Mouse (Mus musculus): Measurements from ENCODE around the gene Gm21969.

The Gm21969 gene

DNA sequence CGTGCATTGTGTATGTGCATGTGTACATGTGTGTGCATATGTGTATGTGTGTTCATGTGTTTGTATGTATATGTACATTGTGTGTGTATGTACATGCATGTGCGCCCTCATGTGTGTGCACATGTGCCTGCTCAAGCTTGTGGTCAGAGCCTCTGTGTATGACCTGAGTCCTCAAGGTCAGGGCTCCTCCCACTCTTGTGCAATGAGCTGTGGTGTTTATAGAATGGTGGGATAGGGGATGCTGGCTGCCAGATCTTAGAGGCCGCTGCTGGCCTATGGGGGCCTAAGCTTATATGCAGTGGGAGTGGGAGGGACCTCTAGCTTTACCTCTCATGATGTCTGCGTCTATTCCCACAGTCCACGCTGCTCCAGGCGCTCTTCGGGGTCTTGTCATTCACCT, 17.3 kb upstream of the Gm21969 start:
- DNase-seq (ENCODE audit: low spot score) = no peak

GRCm38 (mm10) chr4:139587370-139587769, 15.6 kb upstream of the Gm21969 start:
- no peak for DNase-seq (ENCODE audit: low spot score)

- DNase-seq (ENCODE audit: low spot score) = no peak
Observed at GRCm38 (mm10) chr4:139587773-139588172, 15.2 kb upstream of the Gm21969 start.

GRCm38 (mm10) chr4:139589351-139590027, 13.5 kb upstream of the Gm21969 start:
- no peak for DNase-seq (ENCODE audit: low spot score)

DNA sequence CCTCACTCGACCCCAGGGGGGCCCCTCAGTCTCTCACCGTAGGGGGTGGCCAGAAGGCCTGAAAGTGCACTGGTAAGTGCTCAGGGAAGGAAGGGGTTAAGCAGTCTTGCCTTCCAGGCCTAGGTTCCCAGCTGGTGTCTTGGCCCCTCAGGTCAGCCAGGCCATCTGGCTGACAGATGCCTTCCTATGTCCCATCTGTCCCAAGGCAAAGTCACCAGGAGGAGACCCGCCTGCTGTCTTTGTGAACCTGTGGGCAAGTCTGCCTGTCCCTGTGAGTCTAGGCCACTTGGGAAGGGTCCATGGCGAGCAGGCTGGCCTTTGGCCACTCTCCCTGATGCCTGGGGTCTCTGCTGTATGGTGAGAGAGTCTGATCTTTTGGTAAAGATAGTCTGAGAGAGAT, 12.5 kb upstream of the Gm21969 start:
- no peak for DNase-seq (ENCODE audit: low spot score)

DNA sequence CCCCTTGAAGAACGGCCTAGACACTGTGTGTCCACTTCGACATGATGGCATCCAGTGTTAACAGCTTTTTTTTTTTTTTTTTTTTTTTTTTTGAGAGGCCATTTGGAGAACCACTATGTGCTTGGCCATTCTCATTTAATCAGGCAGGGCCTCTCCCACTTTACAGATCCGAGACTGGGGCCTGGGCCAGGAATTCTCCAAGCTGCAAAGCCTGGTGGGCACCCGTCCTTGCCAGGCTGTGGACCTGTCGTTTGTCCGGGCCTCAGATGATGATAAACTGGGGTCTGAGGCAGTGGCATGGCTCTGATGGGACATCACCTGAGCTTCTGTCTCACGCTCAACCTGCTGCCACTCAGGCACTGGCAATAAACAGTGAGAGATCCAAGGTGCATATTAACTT, 10.1 kb upstream of the Gm21969 start:
- no peak for DNase-seq (ENCODE audit: low spot score)

- DNase-seq (ENCODE audit: low spot score) = no peak
Observed at GRCm38 (mm10) chr4:139593383-139593782, 9.6 kb upstream of the Gm21969 start.

DNA sequence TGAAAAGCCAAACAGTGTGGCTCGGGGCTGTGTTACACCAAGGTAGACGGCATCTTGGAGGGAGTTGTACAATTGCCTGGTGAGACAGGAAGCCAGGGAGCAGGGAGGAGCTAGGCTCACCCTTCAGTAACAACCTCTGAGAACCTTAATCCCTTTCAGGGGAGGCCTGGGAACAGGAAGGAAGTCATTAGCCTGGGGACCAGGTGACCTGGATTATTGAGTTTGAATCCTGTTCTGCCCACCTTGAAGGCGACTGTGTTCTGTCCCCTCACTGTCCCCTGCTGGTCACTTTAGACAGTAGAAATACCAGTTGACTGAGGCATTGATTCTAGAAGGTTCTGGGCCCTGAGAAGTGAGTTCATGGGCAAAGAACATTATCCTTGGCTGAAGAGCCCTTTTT, 8.9 kb upstream of the Gm21969 start:
- DNase-seq (ENCODE audit: low spot score) = no peak

DNA sequence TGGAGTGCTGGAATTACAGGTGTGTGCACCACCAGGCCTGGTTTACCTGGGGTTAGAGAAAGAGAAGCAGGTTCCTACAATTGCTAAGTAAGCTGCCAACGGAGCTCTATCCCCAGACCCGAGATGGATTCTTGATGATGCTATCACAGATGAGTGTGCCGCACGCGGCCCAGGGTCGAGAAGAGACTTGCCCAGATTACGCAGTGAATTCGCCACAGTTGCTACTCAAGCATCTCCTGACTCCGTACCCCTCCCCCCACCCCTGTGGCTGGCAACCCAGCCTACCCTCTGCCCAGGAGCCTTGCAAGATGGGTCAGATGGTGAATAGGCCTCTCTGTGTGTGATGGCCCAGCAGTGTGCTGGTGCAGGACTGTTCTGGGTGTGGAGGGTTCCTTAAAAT, 6.3 kb upstream of the Gm21969 start:
- no peak for DNase-seq (ENCODE audit: low spot score)

- DNase-seq (ENCODE audit: low spot score) = peak; percentile 43
Observed at GRCm38 (mm10) chr4:139597286-139598284, 5.4 kb upstream of the Gm21969 start.

GRCm38 (mm10) chr4:139598356-139598755, 4.6 kb upstream of the Gm21969 start:
- no peak for DNase-seq (ENCODE audit: low spot score)

- DNase-seq (ENCODE audit: low spot score) = peak; percentile 90
Observed at GRCm38 (mm10) chr4:139598950-139599518, 4.0 kb upstream of the Gm21969 start.

DNA sequence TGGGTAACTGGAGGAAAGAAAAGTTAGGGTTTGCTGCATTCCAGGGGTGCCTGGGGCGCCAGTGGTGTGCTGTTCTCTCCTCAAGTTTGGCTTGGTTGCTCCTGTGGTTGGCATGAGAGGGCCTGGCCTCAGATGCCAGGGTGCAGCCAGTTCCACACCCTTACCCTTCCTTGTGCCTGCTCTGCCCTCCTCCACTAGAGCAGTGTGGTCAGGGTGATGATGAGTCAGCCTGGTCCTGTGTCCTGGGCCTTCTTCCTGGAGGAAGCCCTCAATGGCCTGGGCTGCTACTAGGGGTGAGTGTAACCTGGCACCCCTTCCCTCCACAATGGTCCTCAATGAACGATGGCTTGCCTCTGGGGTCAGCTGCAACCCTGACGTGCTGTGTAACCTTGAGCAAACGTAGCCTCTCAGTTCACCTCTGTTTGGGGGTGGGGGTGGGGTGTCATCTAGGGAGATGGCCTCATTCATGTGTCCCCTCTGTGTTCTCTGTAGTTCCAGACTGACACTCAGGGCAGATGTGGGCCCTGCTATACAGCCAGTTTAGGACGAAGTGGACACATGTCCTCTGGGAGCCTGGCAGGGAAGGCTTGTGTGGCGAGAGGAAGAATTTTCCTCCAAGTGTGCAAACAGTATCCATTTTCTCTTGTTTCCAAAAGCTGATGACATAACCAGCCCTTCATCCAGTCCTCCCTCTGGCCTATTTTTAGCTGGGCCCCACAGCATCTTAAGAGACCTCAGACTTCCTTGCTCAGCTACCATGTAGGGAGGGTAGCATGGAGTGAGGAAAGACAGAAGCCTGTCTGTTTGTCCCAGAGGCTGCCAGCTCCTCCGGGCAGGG, 1.2 kb upstream of the Gm21969 start:
- no peak for DNase-seq (ENCODE audit: low spot score)

DNA sequence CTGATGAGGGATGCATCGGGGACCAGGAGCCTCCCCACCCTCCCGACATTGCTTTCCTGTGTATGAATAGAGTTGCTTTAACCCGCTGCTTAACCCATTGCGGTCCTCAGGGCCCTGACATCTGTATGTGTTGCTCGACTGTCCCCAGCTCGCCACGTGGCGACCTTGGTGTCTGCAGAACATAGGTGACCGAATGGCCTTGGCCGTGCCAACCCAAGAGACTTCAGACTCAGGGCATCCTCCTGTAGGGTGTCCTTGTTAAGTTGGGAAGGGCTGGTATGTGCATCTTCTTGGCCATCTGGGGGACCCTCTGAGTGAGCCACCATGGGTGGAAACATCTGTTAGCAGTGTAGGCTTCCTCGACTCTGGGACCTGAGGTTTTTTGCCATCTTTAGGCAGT, 2.2 kb downstream of the Gm21969 start:
- DNase-seq (ENCODE audit: low spot score) = no peak

DNA sequence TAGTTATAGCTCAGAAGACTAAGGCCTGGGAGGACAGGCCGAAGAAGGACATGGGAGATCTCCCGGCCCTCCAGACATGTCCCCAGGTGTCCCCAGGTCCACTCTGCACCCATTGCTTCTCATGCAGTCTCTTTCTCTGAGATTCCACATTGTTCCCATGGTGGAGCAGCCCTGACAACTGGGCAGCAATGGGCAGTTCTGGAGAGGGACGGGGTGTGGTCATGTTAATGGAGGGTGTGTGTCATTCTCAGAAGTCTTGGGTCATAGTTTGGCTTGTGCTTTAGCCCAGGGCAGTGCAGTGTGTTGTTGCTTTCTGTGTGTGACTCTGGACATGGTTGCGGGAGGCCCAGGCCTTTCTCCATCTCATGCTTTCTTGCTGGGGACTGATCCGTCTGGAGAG, 3.7 kb downstream of the Gm21969 start:
- no peak for DNase-seq (ENCODE audit: low spot score)

DNA sequence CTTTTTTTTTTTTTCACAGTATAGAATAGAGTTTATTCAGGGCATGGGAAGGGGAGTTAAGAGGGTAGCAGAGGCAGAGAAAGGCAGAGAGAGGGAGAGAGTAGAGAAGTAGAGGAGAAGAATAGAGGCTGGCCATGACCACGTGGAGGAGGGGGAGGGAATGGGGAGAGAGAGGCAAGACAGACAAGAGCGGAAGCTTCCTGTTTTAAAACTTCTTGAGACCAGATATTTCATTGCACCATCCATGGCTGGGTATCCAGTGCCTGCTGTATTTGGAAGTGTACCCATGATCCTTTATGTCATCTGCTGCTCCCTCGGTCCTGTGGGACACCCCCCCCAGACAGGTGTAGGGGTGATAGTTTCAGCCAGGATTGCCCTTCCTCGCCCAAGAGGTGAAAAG, 6.0 kb downstream of the Gm21969 start:
- no peak for DNase-seq (ENCODE audit: low spot score)

- no peak for DNase-seq (ENCODE audit: low spot score)
Observed at GRCm38 (mm10) chr4:139610954-139611353, 8.0 kb downstream of the Gm21969 start.

GRCm38 (mm10) chr4:139611542-139611953, 8.6 kb downstream of the Gm21969 start:
- DNase-seq (ENCODE audit: low spot score) = peak; percentile 80

DNA sequence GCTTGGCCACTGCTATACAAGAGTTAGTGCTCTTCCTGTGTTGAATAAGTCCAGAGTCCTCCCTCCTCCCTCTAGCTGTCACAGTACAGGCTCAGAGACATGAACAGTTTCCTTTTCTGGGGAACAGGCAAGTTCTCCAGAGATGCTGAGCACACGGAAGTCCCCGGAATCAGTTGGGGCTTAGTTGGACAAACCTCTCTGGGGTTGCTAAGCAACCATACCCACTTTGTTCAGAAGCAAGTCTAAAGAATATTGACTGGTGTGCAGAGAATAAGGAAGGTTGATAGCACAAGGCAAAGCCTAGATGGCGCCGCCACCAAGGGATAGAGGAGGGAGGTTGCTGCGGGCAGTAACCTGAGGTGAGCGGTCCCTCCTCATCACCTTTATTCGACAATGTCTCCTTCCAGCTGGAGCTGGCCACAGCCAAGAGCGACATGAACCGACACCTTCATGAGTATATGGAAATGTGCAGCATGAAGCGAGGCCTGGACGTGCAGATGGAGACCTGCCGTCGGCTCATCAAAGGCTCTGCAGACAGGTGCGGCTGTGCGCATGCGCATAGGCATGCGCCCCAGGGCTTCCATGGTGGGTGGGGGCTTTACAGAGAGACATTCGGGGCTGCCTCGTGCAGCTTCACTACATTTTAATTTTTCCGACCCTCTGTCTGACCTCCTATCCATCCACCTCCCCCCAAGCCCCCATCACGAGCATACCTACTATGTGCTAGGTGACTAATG, 11.7 kb downstream of the Gm21969 start:
- DNase-seq (ENCODE audit: low spot score) = no peak

GRCm38 (mm10) chr4:139616276-139617000, 13.5 kb downstream of the Gm21969 start:
- peak; percentile 68 for DNase-seq (ENCODE audit: low spot score)

DNA sequence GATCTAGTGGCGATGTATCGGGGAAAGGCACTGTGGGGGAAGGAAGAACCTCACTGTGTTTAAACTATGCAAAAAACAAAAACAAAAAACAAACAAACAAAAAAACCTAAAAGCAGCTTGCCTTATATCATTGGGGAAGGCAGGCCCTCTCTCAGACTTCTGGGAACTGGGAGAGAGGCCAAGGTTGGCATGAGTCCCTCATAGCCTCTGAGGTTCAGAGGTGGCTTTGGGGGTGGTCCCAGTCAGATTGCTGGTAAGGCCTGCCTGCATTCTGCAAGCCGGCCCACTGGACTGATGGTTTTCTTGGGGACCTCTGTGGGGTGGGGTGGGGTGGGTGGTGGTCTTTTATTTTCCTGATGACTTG, 14.0 kb downstream of the Gm21969 start:
- DNase-seq (ENCODE audit: low spot score) = no peak
